Mouse (Mus musculus) limb, embryonic 10.5 days (tissue): ENCODE results near the gene Stk4. TPM values are rescaled to one million over a fixed set of nuclear protein-coding genes. Genes with fewer than 3 reads are reported as not detected.

ENCODE experiments used
- DNase-seq: peaks from one replicate; pipeline ENCODE4 v3.0.0-alpha.2; 2017; ENCODE audit warnings: low spot score
- H3K27ac ChIP-seq: fragments of 300-500 bp; sonication (generic); 2 replicates; pipeline ENCODE4 v1.5.1; 2016; ENCODE audit warnings: mild to moderate bottlenecking
- H3K27me3 ChIP-seq: fragments of 300-500 bp; sonication (generic); 2 replicates; pipeline ENCODE4 v1.6.1; 2016; ENCODE audit warnings: low read depth, mild to moderate bottlenecking; ENCODE audit not compliant: poor library complexity, severe bottlenecking
- H3K36me3 ChIP-seq: fragments of 300-500 bp; sonication (generic); 2 replicates; pipeline ENCODE4 v1.6.1; 2016; ENCODE audit warnings: mild to moderate bottlenecking, moderate library complexity
- H3K4me1 ChIP-seq: fragments of 300-500 bp; sonication (generic); 2 replicates; pipeline ENCODE4 v1.6.1; 2016
- H3K4me3 ChIP-seq: fragments of 300-500 bp; sonication (generic); 2 replicates; pipeline ENCODE4 v1.5.1; 2016; ENCODE audit warnings: mild to moderate bottlenecking, moderate library complexity
- H3K9me3 ChIP-seq: fragments of 300-500 bp; sonication (generic); replicated peaks from 2 replicates; pipeline ENCODE4 v1.6.1; 2016; ENCODE audit warnings: mild to moderate bottlenecking
- WGBS: fragments of 180-500 bp; shearing (Covaris S2); methylation state at CpG from one replicate; pipeline ENCODE4 v1.1.7; 2016; 5-methylcytosine and 5-hydroxymethylcytosine counted together
- polyA plus RNA-seq: library from polyadenylated mRNA; unstranded; fragments of >200 nt; fragmentation: Nextera tagmentation; extraction: Ambion mirVana; gene quantifications from 2 replicates; pipeline ENCODE4 v1.2.1, GENCODE M21; 2016

Stk4 gene
- polyA plus RNA-seq, 1 experiment from 2014 or later: 30.4 TPM

GRCm38 (mm10) chr2:164173394-164173793 lies 103.3 kb downstream of the Stk4 start:
- no peaks in the 10 kb centered on the region for H3K9me3 ChIP-seq
- no peak for DNase-seq
- H3K27ac ChIP-seq: no peak overlapping the region
- peaks cover 87% of the 10 kb centered on the region for H3K27me3 ChIP-seq
- H3K4me3 ChIP-seq: no peak overlapping the region
- no peaks in the 10 kb centered on the region for H3K36me3 ChIP-seq
- 73% methylated on average over 3 of the region's 3 CpGs for WGBS
- peaks cover 20% of the 10 kb centered on the region for H3K4me1 ChIP-seq

- H3K4me3 ChIP-seq: no peak overlapping the region
- H3K36me3 ChIP-seq: no peaks in the 10 kb centered on the region
- no peaks in the 10 kb centered on the region for H3K9me3 ChIP-seq
- peaks cover 74% of the 10 kb centered on the region for H3K27me3 ChIP-seq
- no peak for DNase-seq
- peaks cover 15% of the 10 kb centered on the region for H3K4me1 ChIP-seq
- H3K27ac ChIP-seq: no peak overlapping the region
- 76% methylated on average over 8 of the region's 8 CpGs for WGBS
These were observed 104.7 kb downstream of the Stk4 start for GRCm38 (mm10) chr2:164174649-164175395.

- Histone ChIP-seq H3K9me3 (no peaks in the 10 kb centered on the region), H3K27me3 (peaks cover 64% of the 10 kb centered on the region), H3K4me1 (peaks cover 11% of the 10 kb centered on the region), H3K27ac (no peak overlapping the region), H3K36me3 (no peaks in the 10 kb centered on the region), H3K4me3 (no peak overlapping the region)
- WGBS: 83% methylated on average over 3 of the region's 3 CpGs
- no peak for DNase-seq
These were observed 105.7 kb downstream of the Stk4 start for GRCm38 (mm10) chr2:164175850-164176249.

- Histone ChIP-seq H3K27ac (no peak overlapping the region), H3K36me3 (no peaks in the 10 kb centered on the region), H3K4me1 (no peaks in the 10 kb centered on the region), H3K9me3 (no peaks in the 10 kb centered on the region), H3K4me3 (no peak overlapping the region), H3K27me3 (peaks cover 44% of the 10 kb centered on the region)
- 80% methylated on average over 5 of the region's 5 CpGs for WGBS
- DNase-seq: no peak
These were observed 107.7 kb downstream of the Stk4 start for GRCm38 (mm10) chr2:164177831-164178230.

GRCm38 (mm10) chr2:164180124-164180523 lies 110.0 kb downstream of the Stk4 start:
- WGBS: 35% methylated on average over 3 of the region's 3 CpGs
- no peak for DNase-seq
- Histone ChIP-seq H3K4me3 (no peak overlapping the region), H3K36me3 (no peaks in the 10 kb centered on the region), H3K9me3 (no peaks in the 10 kb centered on the region), H3K27me3 (peaks cover 21% of the 10 kb centered on the region; the same call in 1 of the 2 replicates), H3K4me1 (no peaks in the 10 kb centered on the region; the same call in 1 of the 2 replicates), H3K27ac (no peak overlapping the region)

GRCm38 (mm10) chr2:164180770-164181169 lies 110.6 kb downstream of the Stk4 start:
- H3K4me3 ChIP-seq: no peak overlapping the region
- no peak overlapping the region for H3K27ac ChIP-seq
- WGBS: 86% methylated on average over 4 of the region's 4 CpGs

GRCm38 (mm10) chr2:164182692-164183255 lies 112.7 kb downstream of the Stk4 start, which contains the start of gene Wfdc5:
TSS of gene Wfdc5 (minus strand) at chr2:164182742.
- Histone ChIP-seq H3K4me1 (no peaks in the 10 kb centered on the region; the same call in 1 of the 2 replicates), H3K27me3 (peaks cover 4% of the 10 kb centered on the region; the same call in 1 of the 2 replicates), H3K9me3 (no peaks in the 10 kb centered on the region), H3K36me3 (no peaks in the 10 kb centered on the region), H3K27ac (no peak within 1 kb of the TSS), H3K4me3 (no peak within 1 kb of the TSS)
- WGBS: 88% methylated on average over 7 of the region's 7 CpGs
- DNase-seq: no peak

More at GRCm38 (mm10) chr2:164180770-164181169, 110.6 kb downstream of the Stk4 start:
- Histone ChIP-seq H3K27me3 (peaks cover 18% of the 10 kb centered on the region; the same call in 1 of the 2 replicates), H3K9me3 (no peaks in the 10 kb centered on the region), H3K36me3 (no peaks in the 10 kb centered on the region), H3K4me1 (no peaks in the 10 kb centered on the region; the same call in 1 of the 2 replicates)
- no peak for DNase-seq

- H3K27me3 ChIP-seq: peaks cover 2% of the 10 kb centered on the region; the same call in 1 of the 2 replicates
- H3K4me1 ChIP-seq: no peaks in the 10 kb centered on the region; the same call in 1 of the 2 replicates
- no peak overlapping the region for H3K27ac ChIP-seq
- no peak overlapping the region for H3K4me3 ChIP-seq
- no peaks in the 10 kb centered on the region for H3K9me3 ChIP-seq
- WGBS: 71% methylated on average over 9 of the region's 9 CpGs
- H3K36me3 ChIP-seq: no peaks in the 10 kb centered on the region
- DNase-seq: no peak
These were observed 113.2 kb downstream of the Stk4 start for GRCm38 (mm10) chr2:164183340-164183739.

GRCm38 (mm10) chr2:164184145-164184719 lies 114.1 kb downstream of the Stk4 start:
- Histone ChIP-seq H3K27me3 (no peaks in the 10 kb centered on the region), H3K36me3 (no peaks in the 10 kb centered on the region), H3K4me3 (no peak overlapping the region), H3K4me1 (no peaks in the 10 kb centered on the region; the same call in 1 of the 2 replicates), H3K27ac (no peak overlapping the region), H3K9me3 (no peaks in the 10 kb centered on the region)
- no peak for DNase-seq
- 47% methylated on average over 9 of the region's 9 CpGs for WGBS

GRCm38 (mm10) chr2:164188722-164189121 lies 118.6 kb downstream of the Stk4 start:
- Histone ChIP-seq H3K27me3 (no peaks in the 10 kb centered on the region), H3K4me1 (no peaks in the 10 kb centered on the region; the same call in 1 of the 2 replicates), H3K27ac (no peak overlapping the region), H3K36me3 (no peaks in the 10 kb centered on the region), H3K9me3 (no peaks in the 10 kb centered on the region), H3K4me3 (no peak overlapping the region)
- DNase-seq: no peak
- WGBS: 34% methylated on average over 5 of the region's 5 CpGs

GRCm38 (mm10) chr2:164190576-164190975 lies 120.5 kb downstream of the Stk4 start, which contains the start of gene Wfdc12:
TSS of gene Wfdc12 (minus strand) at chr2:164190608.
- Histone ChIP-seq H3K27ac (no peak within 1 kb of the TSS), H3K9me3 (no peaks in the 10 kb centered on the region), H3K27me3 (no peaks in the 10 kb centered on the region), H3K4me3 (no peak within 1 kb of the TSS), H3K4me1 (no peaks in the 10 kb centered on the region), H3K36me3 (no peaks in the 10 kb centered on the region)
- 92% methylated on average over 6 of the region's 6 CpGs for WGBS
- DNase-seq: no peak

- H3K4me3 ChIP-seq: no peak overlapping the region
- H3K27ac ChIP-seq: no peak overlapping the region
- H3K9me3 ChIP-seq: no peaks in the 10 kb centered on the region
- DNase-seq: no peak
- no peaks in the 10 kb centered on the region for H3K27me3 ChIP-seq
- no peaks in the 10 kb centered on the region for H3K4me1 ChIP-seq
- H3K36me3 ChIP-seq: no peaks in the 10 kb centered on the region
These were observed 122.2 kb downstream of the Stk4 start for GRCm38 (mm10) chr2:164192279-164192678.
